Mouse (Mus musculus): ENCODE measurements around the gene Kif21a. TPM values are rescaled to one million over a fixed set of nuclear protein-coding genes. Genes with fewer than 3 reads are reported as not detected.

The Kif21a gene
- total RNA-seq, 2 experiments from 2014 or later, result 5.9 to 6.3 TPM

DNA sequence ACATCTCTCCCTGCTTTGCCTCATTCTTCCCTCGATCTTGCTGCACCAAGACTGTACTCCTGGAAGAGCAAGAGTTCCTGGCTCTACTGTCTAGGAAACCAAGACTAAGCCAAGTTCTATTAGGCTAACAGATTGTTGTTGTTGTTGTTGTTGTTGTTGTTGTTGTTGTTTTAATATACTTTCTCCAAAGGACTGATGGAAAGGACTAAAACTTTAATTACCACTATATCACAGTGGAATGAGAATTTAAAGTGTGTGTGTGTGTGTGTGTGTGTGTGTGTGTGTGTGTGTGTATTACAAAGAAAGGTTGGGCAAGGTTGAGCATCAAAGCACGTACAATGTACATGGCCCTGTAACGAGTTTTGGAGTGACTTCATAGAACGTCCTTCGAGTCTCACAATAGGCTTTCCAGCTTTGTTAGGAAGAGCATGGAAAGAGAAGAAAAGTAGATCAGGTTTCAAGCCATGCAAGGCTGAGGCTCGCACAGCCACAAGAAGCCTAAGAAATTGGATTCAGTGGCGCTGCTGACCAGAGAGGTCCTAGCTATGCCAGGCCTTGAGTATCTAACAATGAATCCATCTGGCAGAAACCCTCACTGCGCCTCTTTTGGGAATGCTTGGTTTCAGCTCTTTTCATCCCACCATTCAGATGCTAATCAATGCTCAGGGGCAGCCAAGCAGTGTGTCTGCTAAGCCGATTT lies 31.4 kb downstream of the Kif21a start:
- no peak for DNase-seq (ENCODE audit: low spot score in 2 of 2)

DNA sequence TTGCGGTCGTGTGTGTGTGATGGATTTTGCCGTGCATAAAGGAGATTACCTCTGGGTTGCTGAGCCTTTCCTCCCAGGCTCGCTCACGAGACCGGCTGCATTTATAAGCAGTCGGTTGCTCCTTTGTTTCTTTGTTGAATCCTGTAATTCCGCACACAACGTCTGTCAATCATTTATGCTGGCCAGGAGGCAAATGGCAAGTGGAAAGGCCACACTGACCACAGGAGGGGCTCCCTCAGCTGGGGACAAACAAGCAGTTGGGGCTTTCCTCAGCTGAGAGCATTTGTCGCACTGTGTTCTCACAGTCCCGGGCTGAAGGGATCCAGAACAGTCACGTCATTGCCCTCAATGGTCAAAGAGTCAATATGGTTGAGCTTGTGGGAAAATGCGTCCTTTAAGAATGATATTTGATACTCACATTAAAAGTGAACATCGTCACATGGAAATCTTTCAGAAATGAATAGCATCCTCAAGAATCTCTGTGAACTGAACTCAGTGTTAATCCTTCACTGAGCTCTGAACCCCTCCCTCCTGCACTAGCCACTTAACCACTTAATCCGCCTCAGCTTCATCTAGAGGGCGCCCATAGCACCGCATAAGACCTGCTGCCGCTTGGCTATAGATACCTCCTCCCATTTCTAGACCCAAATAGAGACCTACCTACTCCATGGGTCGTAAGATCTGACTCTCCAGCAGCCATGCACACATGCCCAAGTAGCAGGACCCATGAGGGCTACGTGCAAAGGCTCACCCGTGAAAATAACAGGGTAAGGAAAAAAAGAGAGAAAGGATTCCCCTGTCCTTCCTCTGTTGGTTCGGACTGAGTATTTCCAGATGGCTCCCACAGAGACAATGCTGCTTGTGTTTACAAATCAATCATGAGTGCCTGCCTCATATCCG lies 32.2 kb downstream of the Kif21a start:
- DNase-seq (ENCODE audit: low spot score in 2 of 2), result no peak

- DNase-seq (ENCODE audit: low spot score in 2 of 2), result no peak
Measured at GRCm38 (mm10) chr15:91016366-91016765, 33.4 kb downstream of the Kif21a start.

GRCm38 (mm10) chr15:91012793-91013580 lies 36.8 kb downstream of the Kif21a start:
- no peak for DNase-seq (ENCODE audit: low spot score in 2 of 2)

DNA sequence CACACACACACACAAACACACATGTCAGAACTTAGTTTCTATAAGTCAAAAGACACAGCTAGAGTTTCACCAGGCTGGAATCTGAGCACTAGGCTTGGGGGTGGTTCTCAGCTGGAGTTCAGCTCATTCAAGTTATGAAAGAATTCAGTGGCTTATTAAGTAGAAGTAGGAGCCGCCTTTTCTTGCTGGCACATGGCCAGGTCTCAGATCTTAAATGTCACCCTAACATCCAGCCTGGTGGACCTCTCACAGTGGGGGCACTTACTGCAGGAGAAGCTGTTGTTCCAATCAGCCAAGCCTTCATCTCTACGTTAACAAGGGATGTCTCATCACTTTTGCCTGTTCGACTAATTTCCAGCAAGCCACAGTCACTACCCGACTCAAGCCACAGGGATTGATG lies 39.5 kb downstream of the Kif21a start:
- DNase-seq (ENCODE audit: low spot score in 2 of 2), result no peak

- no peak for DNase-seq (ENCODE audit: low spot score in 2 of 2)
Measured at GRCm38 (mm10) chr15:91007123-91007830, 42.5 kb downstream of the Kif21a start.

- no peak for DNase-seq (ENCODE audit: low spot score in 2 of 2)
Measured at GRCm38 (mm10) chr15:91004726-91005125, 45.0 kb downstream of the Kif21a start.

GRCm38 (mm10) chr15:91001037-91001616 lies 48.6 kb downstream of the Kif21a start:
- no peak for DNase-seq (ENCODE audit: low spot score in 2 of 2)

GRCm38 (mm10) chr15:91000280-91001036 lies 49.3 kb downstream of the Kif21a start:
- no peak for DNase-seq (ENCODE audit: low spot score in 2 of 2)

DNA sequence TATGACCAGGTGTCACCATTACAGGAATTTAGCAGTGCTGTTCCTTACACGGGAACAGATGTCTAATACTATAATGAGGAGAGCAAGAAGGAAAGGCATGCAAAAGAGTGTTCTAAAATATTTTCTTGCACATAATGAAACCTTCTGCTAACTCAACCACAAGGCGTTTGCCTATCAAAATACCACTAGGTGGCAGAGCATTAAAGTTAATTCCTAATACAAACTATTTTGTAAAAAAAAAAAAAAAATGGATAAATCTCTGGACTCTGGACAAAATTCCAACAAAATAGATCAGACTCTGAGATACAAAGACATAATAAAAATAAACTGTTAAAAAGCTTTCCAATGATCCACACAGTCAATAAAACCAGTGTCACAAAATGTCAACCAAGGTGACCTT lies 56.9 kb downstream of the Kif21a start:
- DNase-seq (ENCODE audit: low spot score in 2 of 2), result no peak

DNA sequence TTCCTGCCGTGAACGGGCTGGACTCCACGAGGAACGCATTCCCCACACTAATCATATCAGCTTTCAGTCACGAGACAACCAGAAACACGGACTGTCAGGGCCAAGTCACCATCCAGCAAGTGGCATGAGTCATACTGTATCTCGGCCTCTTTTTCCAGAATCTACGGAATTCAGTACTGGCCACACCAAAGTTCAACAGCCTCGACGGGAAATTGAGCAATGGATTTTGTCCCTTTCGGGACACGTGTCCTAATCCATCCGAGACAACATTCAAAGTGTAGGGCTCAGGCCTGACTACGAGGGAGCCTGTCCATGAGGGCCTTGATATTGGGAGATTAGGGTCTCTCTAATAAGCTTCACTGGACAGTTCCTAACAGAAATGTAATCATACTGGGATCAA lies 57.4 kb downstream of the Kif21a start:
- no peak for DNase-seq (ENCODE audit: low spot score in 2 of 2)

- DNase-seq (ENCODE audit: low spot score in 2 of 2), result no peak
Measured at GRCm38 (mm10) chr15:90991843-90992242, 57.9 kb downstream of the Kif21a start.

DNA sequence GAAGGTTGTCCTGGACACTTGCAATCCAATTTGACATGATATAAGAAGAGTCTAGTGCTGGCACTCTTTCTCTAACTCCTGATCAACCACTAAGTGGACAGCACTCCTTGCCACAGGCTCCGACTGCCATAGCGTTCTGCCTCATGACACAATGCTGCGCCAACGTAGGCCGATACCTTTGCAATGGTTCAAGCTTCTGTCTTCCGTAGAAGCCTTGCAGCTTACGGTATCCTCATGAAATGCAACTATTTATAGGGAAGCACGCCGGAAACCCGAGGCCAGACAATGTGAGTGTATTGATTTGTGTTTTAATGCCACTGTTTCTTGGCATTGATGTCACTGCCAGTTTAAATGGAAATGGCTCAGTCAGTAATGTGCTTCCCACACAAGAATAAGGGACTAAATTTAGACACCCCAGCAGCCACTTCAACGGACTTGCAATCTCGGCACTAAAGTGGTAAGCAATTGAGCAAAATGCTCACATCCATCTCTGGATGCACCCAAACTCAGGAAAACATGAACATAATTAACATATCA lies 62.0 kb downstream of the Kif21a start:
- DNase-seq (ENCODE audit: low spot score in 2 of 2), result no peak

DNA sequence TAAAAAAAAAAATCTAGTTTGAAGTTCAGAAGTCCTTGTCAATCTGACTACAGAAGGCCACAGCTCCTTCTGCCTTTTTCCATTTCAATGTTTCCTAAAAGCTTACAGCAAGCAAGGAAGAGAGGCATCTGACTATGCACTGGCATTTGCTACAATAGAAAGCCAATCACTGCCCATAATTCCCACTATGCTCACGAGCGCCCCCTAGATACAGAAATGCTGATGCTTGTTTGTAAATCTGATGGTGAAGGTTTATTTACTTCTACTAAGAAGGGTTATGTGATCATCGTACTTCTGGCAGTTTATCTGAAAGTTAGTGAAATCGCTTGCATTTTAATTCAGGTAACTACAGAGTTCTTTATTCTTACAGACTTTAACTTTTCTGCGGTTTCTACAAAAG lies 73.8 kb downstream of the Kif21a start:
- no peak for DNase-seq (ENCODE audit: low spot score in 2 of 2)

DNA sequence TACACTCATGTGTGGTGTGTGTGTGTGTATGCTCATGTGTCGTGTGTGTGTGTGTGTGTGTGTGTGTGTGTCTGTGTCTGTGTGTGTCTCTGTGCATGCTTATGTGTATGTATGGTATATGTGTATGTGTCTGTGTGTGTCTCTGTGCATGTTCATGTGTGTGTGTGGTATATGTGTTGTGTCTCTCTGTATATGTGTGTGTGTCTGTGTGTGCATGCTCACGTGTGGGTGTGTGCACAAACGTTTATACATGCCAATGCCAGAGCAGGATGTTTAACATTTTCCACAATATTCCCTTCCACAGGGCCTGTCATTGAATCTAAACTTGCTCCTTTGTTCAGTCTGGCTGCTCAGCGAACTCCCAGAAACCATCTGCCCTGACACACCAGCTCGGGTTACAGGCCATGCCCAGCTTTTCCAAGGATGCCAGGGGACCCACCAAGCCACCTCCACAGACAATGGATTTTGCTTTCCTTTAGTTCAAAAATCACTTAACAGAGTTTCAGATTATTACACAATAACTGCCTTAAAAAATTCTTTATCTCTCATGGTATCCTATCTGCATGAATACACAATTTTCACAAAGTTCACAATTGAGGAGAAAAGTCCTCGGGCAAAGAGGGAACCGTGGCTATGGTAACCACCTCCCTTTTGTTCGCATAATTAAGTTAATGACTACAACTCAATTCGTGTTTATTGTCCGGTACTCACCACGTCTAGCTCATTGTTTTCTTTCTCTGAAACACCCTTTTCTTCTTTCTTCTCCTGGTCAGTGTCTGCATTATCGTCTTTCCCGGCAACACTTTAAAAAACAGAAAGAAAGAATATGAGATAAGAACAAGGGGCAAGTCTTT lies 77.6 kb downstream of the Kif21a start:
- no peak for DNase-seq (ENCODE audit: low spot score in 2 of 2)

DNA sequence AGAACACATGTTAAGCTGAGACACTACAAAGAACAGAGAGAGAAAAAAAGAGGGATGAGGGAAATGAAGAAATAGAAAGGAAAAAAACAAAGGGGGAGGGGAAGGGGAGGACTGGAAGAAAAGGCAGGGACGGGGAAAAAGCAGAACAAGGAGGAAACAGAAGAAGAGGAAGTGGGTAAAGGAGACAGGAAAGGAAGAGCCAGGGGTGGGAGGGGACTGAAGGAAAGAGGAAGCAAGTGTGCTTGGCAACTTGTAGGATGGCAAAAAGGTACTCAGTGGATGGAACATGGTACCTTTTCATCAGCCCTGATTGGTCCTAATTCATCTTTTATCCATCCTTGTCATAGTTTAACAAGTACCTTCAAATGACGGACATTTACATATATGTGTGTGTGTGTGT lies 86.4 kb downstream of the Kif21a start:
- no peak for DNase-seq (ENCODE audit: low spot score in 2 of 2)

DNA sequence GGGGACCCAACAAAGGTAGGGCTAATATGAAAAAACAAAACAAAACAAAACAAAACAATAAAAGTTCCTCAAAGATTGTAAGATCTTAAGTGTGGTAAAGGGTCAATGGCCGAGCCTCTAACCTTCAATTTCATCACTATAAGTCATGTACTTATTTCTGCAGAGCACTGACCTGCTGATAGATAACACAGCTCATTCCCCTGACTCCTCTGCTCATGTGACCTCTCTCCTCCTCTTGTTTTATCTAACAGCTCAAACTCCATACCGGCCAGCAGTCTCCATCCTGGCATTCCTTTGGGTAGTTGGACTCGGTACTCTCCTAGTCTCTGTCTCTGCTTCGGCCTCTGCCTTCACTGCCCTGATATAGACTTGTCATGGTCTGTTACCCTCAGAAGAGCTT lies 87.2 kb downstream of the Kif21a start:
- DNase-seq (ENCODE audit: low spot score in 2 of 2), result no peak

- no peak for DNase-seq (ENCODE audit: low spot score in 2 of 2)
Measured at GRCm38 (mm10) chr15:90960831-90961554, 88.8 kb downstream of the Kif21a start.
